Mouse (Mus musculus): ENCODE results near the gene Tmem40. TPM values are rescaled to one million over a fixed set of nuclear protein-coding genes. Genes with fewer than 3 reads are reported as not detected.

Gene Tmem40
- polyA plus RNA-seq, 1 experiment from 2014 or later = 1.8 TPM

- Histone ChIP-seq H3K36me3 (peaks cover 97% of the 10 kb centered on the region), H3K4me3 (no peak overlapping the region), H3K27ac (no peak overlapping the region), H3K27me3 (ENCODE audit: low read depth, poor library complexity, severe bottlenecking) (no peaks in the 10 kb centered on the region), H3K4me1 (no peaks in the 10 kb centered on the region), H3K9me3 (replicated peaks) (no peaks in the 10 kb centered on the region)
- WGBS = 97% methylated on average over 3 of the region's 3 CpGs
- DNase-seq (ENCODE audit: low spot score) = no peak
Measured at GRCm38 (mm10) chr6:115782781-115783180, 20.6 kb upstream of the Tmem40 start.

DNA sequence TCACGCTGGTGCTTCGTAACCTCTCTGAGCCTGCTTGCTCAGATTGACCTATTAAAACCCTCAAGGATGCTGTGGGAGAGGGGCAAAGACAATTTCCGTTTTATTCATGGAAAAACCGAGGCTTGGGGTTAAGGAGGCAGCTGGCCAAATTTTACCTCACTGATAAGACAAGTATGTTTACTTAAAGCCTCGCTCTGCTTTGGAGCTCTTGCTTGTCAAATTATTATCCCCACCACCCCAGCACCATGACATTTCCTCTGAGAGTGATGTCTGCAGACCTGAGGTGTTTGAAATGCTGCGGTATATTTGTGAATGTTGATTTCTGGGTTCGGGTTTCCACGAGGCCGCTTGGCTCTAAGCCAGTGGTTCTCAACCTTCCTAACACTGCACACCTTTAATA lies 14.2 kb upstream of the Tmem40 start:
- H3K36me3 ChIP-seq = peaks cover 46% of the 10 kb centered on the region
- no peaks in the 10 kb centered on the region for H3K9me3 ChIP-seq (replicated peaks)
- 79% methylated on average over 9 of the region's 9 CpGs for WGBS
- H3K27me3 ChIP-seq (ENCODE audit: low read depth, poor library complexity, severe bottlenecking) = no peaks in the 10 kb centered on the region
- peak overlapping the region; percentile 87 for H3K4me3 ChIP-seq
- peaks cover 30% of the 10 kb centered on the region for H3K4me1 ChIP-seq
- peak overlapping the region; percentile 99 for H3K27ac ChIP-seq
- DNase-seq (ENCODE audit: low spot score) = no peak

- WGBS = 63% methylated on average over 3 of the region's 3 CpGs
- H3K36me3 ChIP-seq = peaks cover 40% of the 10 kb centered on the region
- H3K27me3 ChIP-seq (ENCODE audit: low read depth, poor library complexity, severe bottlenecking) = no peaks in the 10 kb centered on the region
- H3K4me3 ChIP-seq = peak overlapping the region; percentile 87
- no peak for DNase-seq (ENCODE audit: low spot score)
- peak overlapping the region; percentile 99 for H3K27ac ChIP-seq
- H3K4me1 ChIP-seq = peaks cover 30% of the 10 kb centered on the region
- no peaks in the 10 kb centered on the region for H3K9me3 ChIP-seq (replicated peaks)
Measured at GRCm38 (mm10) chr6:115775838-115776237, 13.6 kb upstream of the Tmem40 start.

- under 1% methylated on average over 27 of the region's 28 CpGs for WGBS
Measured at GRCm38 (mm10) chr6:115774501-115774921, 12.3 kb upstream of the Tmem40 start, which contains the start of gene Cand2. Cand2 (plus strand) TSS chr6:115774538.

DNA sequence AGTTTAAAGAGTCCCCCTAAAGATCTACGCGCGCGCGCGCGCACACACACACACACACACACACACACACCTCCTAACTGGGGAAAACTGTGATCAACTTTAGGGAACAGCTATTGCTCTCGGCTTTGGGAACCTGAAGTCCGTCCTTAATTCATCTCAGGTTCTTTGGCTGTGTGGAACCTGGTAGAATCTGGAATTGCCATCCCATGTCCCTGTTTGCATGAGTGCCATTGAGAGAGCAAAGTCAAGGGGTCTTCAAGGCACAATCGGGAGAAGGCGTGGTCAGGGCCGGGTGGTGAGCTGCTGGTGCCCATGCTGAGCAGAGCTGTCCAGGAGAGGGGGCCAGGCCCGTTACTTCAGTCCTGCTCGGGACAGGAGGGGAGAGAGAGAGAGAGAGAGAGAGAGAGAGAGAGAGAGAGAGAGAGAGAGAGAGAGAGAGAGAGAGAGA lies 11.8 kb upstream of the Tmem40 start:
- Histone ChIP-seq H3K4me1 (peaks cover 30% of the 10 kb centered on the region), H3K9me3 (replicated peaks) (no peaks in the 10 kb centered on the region), H3K27ac (peak overlapping the region; percentile 99), H3K4me3 (peak overlapping the region; percentile 87), H3K36me3 (peaks cover 22% of the 10 kb centered on the region), H3K27me3 (ENCODE audit: low read depth, poor library complexity, severe bottlenecking) (no peaks in the 10 kb centered on the region)
- peak; percentile 79 for DNase-seq (ENCODE audit: low spot score)
- 4% methylated on average over 13 of the region's 14 CpGs for WGBS

More at GRCm38 (mm10) chr6:115774501-115774921, 12.3 kb upstream of the Tmem40 start, which contains the start of gene Cand2:
- Histone ChIP-seq H3K4me1 (peaks cover 30% of the 10 kb centered on the region), H3K9me3 (replicated peaks) (no peaks in the 10 kb centered on the region), H3K27me3 (ENCODE audit: low read depth, poor library complexity, severe bottlenecking) (no peaks in the 10 kb centered on the region), H3K27ac (peak within 1 kb of the TSS; percentile 99), H3K4me3 (peak within 1 kb of the TSS; percentile 87), H3K36me3 (peaks cover 27% of the 10 kb centered on the region)
- peak; percentile 88 for DNase-seq (ENCODE audit: low spot score)

DNA sequence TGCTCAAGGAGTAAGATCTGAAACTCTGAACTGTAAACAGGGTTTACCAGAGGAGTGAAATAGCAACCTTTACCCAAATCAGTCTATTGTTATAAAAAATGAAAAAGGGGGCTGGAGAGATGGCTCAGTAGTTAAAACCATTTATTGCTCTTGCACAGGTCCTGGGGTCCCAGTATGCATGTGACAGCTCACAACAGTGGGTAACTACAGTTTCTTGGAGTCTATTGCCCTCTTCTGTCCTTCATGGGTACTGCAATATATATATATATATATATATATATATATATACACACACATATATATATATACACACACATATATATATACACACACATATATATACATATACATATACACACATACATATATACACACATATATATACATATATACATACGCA lies 10.4 kb upstream of the Tmem40 start:
- H3K9me3 ChIP-seq (replicated peaks) = no peaks in the 10 kb centered on the region
- H3K27ac ChIP-seq = no peak overlapping the region
- no peak for DNase-seq (ENCODE audit: low spot score)
- no peak overlapping the region for H3K4me3 ChIP-seq
- no peaks in the 10 kb centered on the region for H3K27me3 ChIP-seq (ENCODE audit: low read depth, poor library complexity, severe bottlenecking)
- peaks cover 11% of the 10 kb centered on the region for H3K36me3 ChIP-seq
- WGBS = 46% methylated on average over 1 of the region's 1 CpGs
- H3K4me1 ChIP-seq = peaks cover 35% of the 10 kb centered on the region

- H3K27ac ChIP-seq = no peak overlapping the region
- 78% methylated on average over 6 of the region's 6 CpGs for WGBS
- H3K4me3 ChIP-seq = no peak overlapping the region
- peaks cover 38% of the 10 kb centered on the region for H3K4me1 ChIP-seq
- no peaks in the 10 kb centered on the region for H3K9me3 ChIP-seq (replicated peaks)
- peaks cover 7% of the 10 kb centered on the region for H3K36me3 ChIP-seq
- no peak for DNase-seq (ENCODE audit: low spot score)
- no peaks in the 10 kb centered on the region for H3K27me3 ChIP-seq (ENCODE audit: low read depth, poor library complexity, severe bottlenecking)
Measured at GRCm38 (mm10) chr6:115772201-115772600, 10.0 kb upstream of the Tmem40 start.

DNA sequence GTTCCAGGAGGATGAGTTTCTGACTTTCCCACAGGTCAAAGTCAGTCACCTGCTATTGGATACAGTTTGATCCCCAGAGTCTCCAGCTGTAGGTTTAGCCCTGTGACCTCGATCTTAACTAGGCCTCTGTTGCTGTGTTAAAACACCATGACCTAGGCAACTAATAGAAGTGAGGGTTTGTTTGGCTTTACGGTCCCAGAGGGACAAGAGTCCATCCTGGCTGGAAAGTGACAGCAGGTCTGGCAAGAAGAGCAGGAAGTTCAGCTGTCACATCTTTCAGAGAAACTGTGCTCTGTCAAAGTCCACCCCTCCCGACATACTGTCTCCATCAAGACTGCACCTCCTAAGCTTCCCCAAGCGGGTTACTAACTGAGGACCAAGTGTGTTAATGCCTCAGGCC lies 8.6 kb upstream of the Tmem40 start:
- no peak for DNase-seq (ENCODE audit: low spot score)
- no peak overlapping the region for H3K4me3 ChIP-seq
- H3K4me1 ChIP-seq = peaks cover 25% of the 10 kb centered on the region

DNA sequence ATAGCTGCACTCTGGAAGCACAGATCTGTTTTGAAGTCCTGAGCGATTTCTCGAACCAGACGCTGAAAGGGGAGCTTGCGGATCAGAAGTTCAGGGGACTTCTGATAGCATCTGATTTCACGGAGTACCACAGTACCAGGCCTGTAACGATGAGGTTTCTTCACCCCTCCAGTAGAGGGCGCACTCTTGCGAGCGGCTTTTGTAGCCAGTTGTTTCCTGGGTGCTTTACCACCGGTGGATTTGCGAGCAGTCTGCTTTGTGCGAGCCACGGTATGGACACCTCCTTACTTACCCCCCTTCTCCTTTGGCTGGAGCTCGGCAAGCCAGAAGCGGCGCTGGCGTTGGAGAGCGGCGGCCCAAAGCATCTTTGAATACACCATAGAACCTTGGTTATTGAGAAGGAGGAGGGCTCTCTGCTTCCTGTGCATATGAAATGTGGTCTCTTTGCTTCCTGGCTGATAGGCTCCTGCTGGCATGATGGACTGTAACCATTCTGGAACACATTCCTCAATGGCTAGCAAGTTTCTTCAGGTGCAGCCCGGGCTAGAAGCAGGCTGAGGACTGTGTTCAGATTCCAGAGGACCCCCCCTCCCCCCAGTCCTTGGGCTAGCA lies 8.0 kb upstream of the Tmem40 start:
- Histone ChIP-seq H3K36me3 (no peaks in the 10 kb centered on the region), H3K4me3 (no peak overlapping the region), H3K27me3 (ENCODE audit: low read depth, poor library complexity, severe bottlenecking) (no peaks in the 10 kb centered on the region), H3K27ac (no peak overlapping the region), H3K4me1 (peaks cover 20% of the 10 kb centered on the region), H3K9me3 (replicated peaks) (no peaks in the 10 kb centered on the region)
- WGBS = 88% methylated on average over 20 of the region's 20 CpGs
- DNase-seq (ENCODE audit: low spot score) = no peak

More for the DNA sequence above, 8.6 kb upstream of the Tmem40 start:
- Histone ChIP-seq H3K36me3 (no peaks in the 10 kb centered on the region), H3K9me3 (replicated peaks) (no peaks in the 10 kb centered on the region), H3K27me3 (ENCODE audit: low read depth, poor library complexity, severe bottlenecking) (no peaks in the 10 kb centered on the region), H3K27ac (no peak overlapping the region)
- 72% methylated on average over 4 of the region's 4 CpGs for WGBS

DNA sequence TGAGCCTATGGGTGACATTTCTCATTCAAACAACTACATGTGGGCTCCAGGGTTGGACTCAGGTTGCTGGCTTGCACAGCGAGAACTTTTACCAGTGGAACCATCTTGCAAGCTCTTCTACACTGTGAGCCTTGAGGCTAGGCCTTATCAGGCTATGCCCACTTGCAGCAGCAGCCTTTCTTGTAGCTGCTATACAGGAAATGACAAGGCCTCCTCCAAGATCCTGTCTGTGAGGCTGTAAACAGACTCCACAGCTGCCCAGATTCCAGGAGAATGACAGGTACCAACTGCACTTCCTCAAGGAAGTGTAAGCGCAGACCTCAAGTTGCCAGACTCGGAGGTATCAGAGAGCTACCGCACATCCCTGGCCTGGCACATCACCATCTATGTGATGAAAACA lies 6.0 kb upstream of the Tmem40 start:
- 80% methylated on average over 4 of the region's 4 CpGs for WGBS
- H3K4me1 ChIP-seq = peaks cover 30% of the 10 kb centered on the region
- no peaks in the 10 kb centered on the region for H3K27me3 ChIP-seq (ENCODE audit: low read depth, poor library complexity, severe bottlenecking)
- H3K36me3 ChIP-seq = no peaks in the 10 kb centered on the region
- H3K9me3 ChIP-seq (replicated peaks) = no peaks in the 10 kb centered on the region
- DNase-seq (ENCODE audit: low spot score) = no peak
- peak overlapping the region; percentile 53 for H3K27ac ChIP-seq
- no peak overlapping the region for H3K4me3 ChIP-seq

GRCm38 (mm10) chr6:115767357-115767756 lies 5.1 kb upstream of the Tmem40 start:
- H3K4me3 ChIP-seq = no peak overlapping the region
- WGBS = 49% methylated on average over 9 of the region's 9 CpGs
- no peaks in the 10 kb centered on the region for H3K9me3 ChIP-seq (replicated peaks)
- H3K27ac ChIP-seq = peak overlapping the region; percentile 50; the same call in 1 of the 2 replicates
- no peaks in the 10 kb centered on the region for H3K27me3 ChIP-seq (ENCODE audit: low read depth, poor library complexity, severe bottlenecking)
- no peaks in the 10 kb centered on the region for H3K36me3 ChIP-seq
- H3K4me1 ChIP-seq = peaks cover 39% of the 10 kb centered on the region
- no peak for DNase-seq (ENCODE audit: low spot score)

DNA sequence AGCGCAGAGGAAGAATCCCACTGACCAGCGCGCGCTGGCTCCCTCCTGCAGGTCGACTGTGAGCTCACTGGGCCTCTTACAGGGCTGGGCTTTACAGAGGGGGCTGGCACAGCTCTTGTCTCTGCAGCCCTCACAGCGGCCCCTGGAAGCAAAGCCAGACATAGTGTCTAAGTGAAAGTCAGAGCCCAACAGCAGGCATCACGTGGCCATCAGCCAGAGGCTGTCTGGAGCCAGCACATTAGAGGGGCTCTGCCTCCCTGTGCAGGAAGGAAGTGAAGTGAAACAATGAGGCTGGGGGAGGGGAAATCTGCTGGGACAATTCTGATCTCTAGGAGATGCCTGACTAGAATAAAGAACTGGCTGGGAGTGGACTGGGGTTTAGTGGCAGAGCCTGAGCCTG lies 2.0 kb upstream of the Tmem40 start:
- Histone ChIP-seq H3K4me1 (peaks cover 62% of the 10 kb centered on the region), H3K9me3 (replicated peaks) (no peaks in the 10 kb centered on the region), H3K36me3 (no peaks in the 10 kb centered on the region), H3K4me3 (0 out of 2 replicates have a peak overlapping the region, but pooled peaks have one; percentile 18), H3K27me3 (ENCODE audit: low read depth, poor library complexity, severe bottlenecking) (no peaks in the 10 kb centered on the region), H3K27ac (peak overlapping the region; percentile 89)
- WGBS = 14% methylated on average over 7 of the region's 7 CpGs
- DNase-seq (ENCODE audit: low spot score) = peak; percentile 81

DNA sequence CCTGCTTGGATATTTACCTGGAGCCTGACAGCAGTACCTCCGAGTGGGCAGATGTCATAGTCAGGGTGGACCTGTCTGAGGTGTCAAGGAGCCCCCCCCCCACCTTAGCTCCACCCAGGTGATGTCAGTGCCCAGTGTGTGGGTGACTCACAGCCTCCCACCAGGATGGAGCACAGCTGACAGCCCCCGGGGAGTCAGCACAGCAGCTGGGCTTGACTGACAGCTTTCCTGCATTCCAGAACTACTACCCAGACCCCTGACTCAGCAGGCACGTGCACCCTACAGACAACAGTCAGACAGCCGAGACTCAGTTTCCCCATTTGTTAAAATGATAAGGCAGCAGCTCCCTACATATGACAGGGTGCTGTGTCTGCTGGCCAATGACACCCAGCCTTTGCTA lies 1.2 kb downstream of the Tmem40 start:
- 66% methylated on average over 4 of the region's 4 CpGs for WGBS
- Histone ChIP-seq H3K9me3 (replicated peaks) (no peaks in the 10 kb centered on the region), H3K4me3 (no peak overlapping the region), H3K4me1 (peaks cover 61% of the 10 kb centered on the region), H3K36me3 (no peaks in the 10 kb centered on the region), H3K27me3 (ENCODE audit: low read depth, poor library complexity, severe bottlenecking) (no peaks in the 10 kb centered on the region), H3K27ac (peak overlapping the region; percentile 34; the same call in 1 of the 2 replicates)
- DNase-seq (ENCODE audit: low spot score) = no peak

Measured in limb, embryonic 10.5 days (tissue).